Mouse (Mus musculus): Measurements from ENCODE around the gene Sowaha.

DNA sequence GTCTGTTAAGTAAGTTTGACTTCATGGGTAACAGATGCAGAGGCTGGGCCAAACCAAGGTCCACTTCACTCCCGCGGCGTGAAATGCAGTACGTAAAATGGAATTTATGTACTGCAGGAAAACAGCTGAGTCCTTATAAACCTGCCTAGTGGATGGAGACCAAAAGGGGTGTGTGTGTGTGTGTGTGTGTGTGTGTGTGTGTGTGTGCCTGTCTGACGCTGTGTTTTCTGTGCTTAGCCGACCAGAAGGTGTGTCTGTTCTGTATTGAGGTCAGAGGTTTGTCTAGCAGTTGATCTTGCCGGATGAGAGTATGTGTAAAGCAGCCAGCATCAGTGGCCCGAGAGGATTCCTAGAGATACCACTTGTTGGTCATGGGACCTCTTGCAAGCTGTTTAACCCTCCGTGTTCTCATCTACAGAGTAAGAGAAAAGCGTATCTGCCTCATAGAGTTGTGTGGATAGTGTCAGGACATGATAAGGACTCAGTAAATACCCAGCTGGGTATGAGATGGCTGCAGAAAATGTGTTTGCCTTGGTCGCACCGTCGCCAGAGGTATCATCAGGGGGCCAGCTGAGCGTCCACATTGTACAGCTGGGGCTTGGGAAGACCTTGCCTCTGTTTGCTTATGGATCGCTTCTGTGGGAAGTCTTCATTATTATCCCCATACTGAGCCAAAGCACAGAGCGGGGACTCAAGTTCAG is 41.2 kb upstream of the Sowaha start:
- TF ChIP-seq EP300 (IDR thresholded peaks at IDR 0.05; ENCODE audit: insufficient read depth, low read depth, low read length) = no peak
- TF ChIP-seq POLR2A (IDR thresholded peaks at IDR 0.05; ENCODE audit: insufficient read depth, low read length) = no peak
- no peak for TF ChIP-seq CTCF (IDR thresholded peaks at IDR 0.05; ENCODE audit: low read depth, low read length)
